Mouse (Mus musculus) hindbrain, embryonic 10.5 days (tissue): Measurements from ENCODE around the gene Sp2. TPM values are rescaled to one million over a fixed set of nuclear protein-coding genes. Genes with fewer than 3 reads are reported as not detected.

Experiments used
- DNase-seq: peaks from one replicate; pipeline ENCODE4 v3.0.0-alpha.2; 2017; ENCODE audit warnings: low spot score
- H3K27ac ChIP-seq: fragments of 300-500 bp; sonication (generic); 2 replicates; pipeline ENCODE4 v1.5.1; 2016; ENCODE audit warnings: mild to moderate bottlenecking, moderate library complexity
- H3K27me3 ChIP-seq: fragments of 300-500 bp; sonication (generic); 2 replicates; pipeline ENCODE4 v1.6.1; 2016; ENCODE audit warnings: mild to moderate bottlenecking; ENCODE audit not compliant: poor library complexity, insufficient read depth, severe bottlenecking
- H3K36me3 ChIP-seq: fragments of 300-500 bp; sonication (generic); 2 replicates; pipeline ENCODE4 v1.6.1; 2016; ENCODE audit warnings: mild to moderate bottlenecking, moderate library complexity
- H3K4me1 ChIP-seq: fragments of 300-500 bp; sonication (generic); replicated peaks from 2 replicates; pipeline ENCODE4 v1.6.1; 2016; ENCODE audit warnings: mild to moderate bottlenecking
- H3K4me3 ChIP-seq: fragments of 300-500 bp; sonication (generic); 2 replicates; pipeline ENCODE4 v1.5.1; 2016; ENCODE audit warnings: mild to moderate bottlenecking, moderate library complexity
- H3K9me3 ChIP-seq: fragments of 300-500 bp; sonication (generic); 2 replicates; pipeline ENCODE4 v1.6.1; 2016; ENCODE audit warnings: mild to moderate bottlenecking, moderate library complexity
- WGBS: fragments of 180-500 bp; shearing (Covaris S2); methylation state at CpG from one replicate; pipeline ENCODE4 v1.1.7; 2016; 5-methylcytosine and 5-hydroxymethylcytosine counted together
- polyA plus RNA-seq: library from polyadenylated mRNA; unstranded; fragments of >200 nt; fragmentation: Nextera tagmentation; extraction: Ambion mirVana; gene quantifications from 2 replicates; pipeline ENCODE4 v1.2.1, GENCODE M21; 2016

Gene Sp2
- polyA plus RNA-seq, 1 experiment from 2014 or later: 31.4 TPM

DNA sequence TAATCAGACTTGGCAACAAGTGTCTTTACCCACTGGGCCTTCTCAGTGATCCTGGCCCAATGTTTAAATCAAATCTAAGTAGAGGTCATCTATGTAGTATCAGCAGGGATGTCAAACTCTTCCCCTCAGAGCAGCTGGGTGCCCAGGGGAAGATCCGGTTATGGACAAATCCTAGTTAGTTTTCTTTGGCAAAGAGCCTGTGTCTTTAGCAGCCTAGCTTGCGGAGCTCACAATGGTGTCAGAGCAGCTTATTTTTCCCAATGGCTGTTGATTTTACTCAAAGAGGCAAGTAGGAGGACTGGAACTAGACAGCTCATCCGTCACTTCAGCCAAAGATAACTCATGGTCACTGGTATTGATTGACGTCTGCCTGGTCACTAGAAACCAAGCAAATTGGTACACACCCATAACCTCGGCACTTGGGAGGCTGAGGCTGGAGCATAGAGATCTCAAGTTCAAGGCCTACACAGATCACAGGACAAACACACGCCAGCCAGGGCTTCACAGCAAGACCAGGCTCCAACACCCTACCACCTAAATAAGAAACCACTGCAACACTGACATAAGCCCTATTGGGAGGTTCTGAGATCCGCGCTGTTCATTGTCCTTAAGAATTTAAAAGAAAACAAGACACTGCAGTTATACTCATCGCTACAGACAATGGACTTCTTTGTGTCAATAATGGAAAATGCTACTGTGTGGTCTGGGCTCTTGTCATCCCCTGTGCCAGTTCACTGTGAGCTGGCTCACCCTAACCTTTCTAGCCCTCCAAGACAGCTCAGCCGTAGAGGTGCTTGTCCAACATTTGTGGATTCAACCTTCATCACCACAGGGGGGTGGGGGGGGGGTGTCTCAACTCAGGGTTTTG lies 7.0 kb downstream of the Sp2 start:
- Histone ChIP-seq H3K9me3 (no peaks in the 10 kb centered on the region), H3K27me3 (no peaks in the 10 kb centered on the region), H3K4me3 (peak overlapping the region; percentile 89), H3K36me3 (peaks cover 13% of the 10 kb centered on the region), H3K4me1 (peaks cover 38% of the 10 kb centered on the region), H3K27ac (0 out of 2 replicates have a peak overlapping the region, but pooled peaks have one; percentile 100)
- no peak for DNase-seq
- WGBS: 82% methylated on average over 10 of the region's 10 CpGs

DNA sequence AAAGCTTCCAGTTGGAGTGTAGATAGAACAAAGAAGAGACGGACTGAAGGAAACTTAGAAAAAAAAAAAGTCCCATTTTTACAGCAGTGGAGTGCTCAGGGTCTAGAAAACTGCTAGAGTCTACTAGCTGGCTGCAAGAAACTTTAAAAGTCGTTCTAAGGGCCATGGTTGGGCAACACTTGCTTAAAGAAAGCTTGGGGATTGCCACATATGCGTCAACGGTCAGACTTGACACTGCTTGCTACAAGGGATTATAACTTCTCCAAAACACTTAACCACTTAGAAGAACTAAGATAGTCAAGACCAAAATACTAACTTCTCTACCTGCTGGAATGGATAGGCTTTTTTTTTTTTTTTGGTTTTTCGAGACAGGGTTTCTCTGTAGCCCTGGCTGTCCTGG lies 7.9 kb downstream of the Sp2 start:
- 89% methylated on average over 5 of the region's 5 CpGs for WGBS
- no peaks in the 10 kb centered on the region for H3K9me3 ChIP-seq
- H3K36me3 ChIP-seq: peaks cover 14% of the 10 kb centered on the region
- H3K4me3 ChIP-seq: no peak overlapping the region
- H3K27ac ChIP-seq: no peak overlapping the region
- no peak for DNase-seq
- no peaks in the 10 kb centered on the region for H3K27me3 ChIP-seq
- H3K4me1 ChIP-seq: peaks cover 41% of the 10 kb centered on the region

DNA sequence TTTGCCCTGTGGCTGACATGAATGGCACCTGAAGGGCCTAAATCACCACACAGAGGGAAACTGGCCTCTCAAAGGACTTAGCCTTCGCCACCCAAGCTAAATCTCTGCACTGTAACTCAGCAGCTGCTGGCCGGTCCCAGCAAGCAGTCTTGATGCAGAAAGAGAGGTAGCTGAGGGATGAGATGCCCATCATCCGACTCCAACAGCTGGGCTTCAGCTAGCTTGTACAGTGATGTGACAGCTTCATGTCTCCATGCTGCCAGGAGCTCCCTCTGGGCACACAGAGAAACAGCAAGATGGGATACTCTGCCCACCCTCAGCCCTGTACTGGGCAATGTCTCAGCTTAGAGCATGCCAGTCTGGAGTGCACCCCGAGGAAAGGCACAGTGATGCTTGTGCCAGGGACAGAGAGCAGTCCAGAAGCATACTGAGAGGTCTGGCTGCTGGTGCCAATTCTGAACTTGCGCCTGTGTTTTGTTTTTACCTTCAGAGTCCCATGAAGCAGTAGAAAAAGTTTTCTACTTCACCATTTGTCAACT lies 9.3 kb downstream of the Sp2 start:
- WGBS: 88% methylated on average over 5 of the region's 5 CpGs
- Histone ChIP-seq H3K27ac (no peak overlapping the region), H3K4me1 (peaks cover 43% of the 10 kb centered on the region), H3K36me3 (peaks cover 14% of the 10 kb centered on the region), H3K9me3 (no peaks in the 10 kb centered on the region), H3K4me3 (no peak overlapping the region), H3K27me3 (no peaks in the 10 kb centered on the region)
- no peak for DNase-seq

DNA sequence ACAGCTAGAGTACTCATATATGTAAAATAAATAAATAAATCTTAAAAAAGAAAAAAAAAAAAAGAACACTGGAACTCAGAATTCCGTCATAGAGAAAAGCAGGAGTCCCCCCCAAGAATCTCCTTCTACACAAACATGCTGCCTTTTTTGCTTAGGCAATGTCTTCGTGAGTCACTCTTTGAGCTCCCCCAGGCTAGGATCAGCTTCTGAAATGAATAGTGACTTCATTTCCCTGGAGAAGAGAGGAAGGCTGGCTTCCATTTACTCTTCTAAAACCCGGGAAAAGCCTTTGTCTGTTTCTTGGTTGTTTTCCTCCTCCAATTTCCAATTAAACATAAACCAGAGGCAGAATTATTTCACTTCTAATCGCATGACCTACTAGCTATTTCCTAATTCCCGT lies 9.9 kb downstream of the Sp2 start:
- H3K4me1 ChIP-seq: peaks cover 40% of the 10 kb centered on the region
- no peaks in the 10 kb centered on the region for H3K27me3 ChIP-seq
- H3K36me3 ChIP-seq: peaks cover 14% of the 10 kb centered on the region
- H3K9me3 ChIP-seq: no peaks in the 10 kb centered on the region
- no peak for DNase-seq
- H3K27ac ChIP-seq: no peak overlapping the region
- 83% methylated on average over 5 of the region's 5 CpGs for WGBS
- H3K4me3 ChIP-seq: no peak overlapping the region

DNA sequence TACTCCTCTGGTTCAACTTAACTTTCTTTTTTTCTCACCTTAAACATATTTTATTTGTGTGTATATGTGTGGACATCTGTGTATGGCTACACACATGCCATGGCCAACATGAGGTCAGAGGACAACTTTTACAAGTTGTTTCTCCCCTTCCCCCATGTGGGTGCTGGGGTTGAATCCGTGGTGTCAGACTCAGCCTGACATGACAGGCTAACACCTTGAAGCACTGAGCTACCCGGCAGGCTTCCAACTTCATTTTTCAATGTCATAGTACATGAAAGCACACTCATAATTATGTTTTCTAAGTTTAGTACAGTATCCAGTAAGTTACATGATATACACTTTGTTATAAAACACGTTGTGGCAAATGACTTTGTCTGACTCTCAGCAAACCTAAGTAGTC lies 12.4 kb downstream of the Sp2 start:
- Histone ChIP-seq H3K9me3 (no peaks in the 10 kb centered on the region), H3K4me3 (no peak overlapping the region), H3K27me3 (no peaks in the 10 kb centered on the region), H3K4me1 (peaks cover 29% of the 10 kb centered on the region), H3K27ac (no peak overlapping the region), H3K36me3 (peaks cover 19% of the 10 kb centered on the region)
- 88% methylated on average over 3 of the region's 3 CpGs for WGBS
- no peak for DNase-seq

DNA sequence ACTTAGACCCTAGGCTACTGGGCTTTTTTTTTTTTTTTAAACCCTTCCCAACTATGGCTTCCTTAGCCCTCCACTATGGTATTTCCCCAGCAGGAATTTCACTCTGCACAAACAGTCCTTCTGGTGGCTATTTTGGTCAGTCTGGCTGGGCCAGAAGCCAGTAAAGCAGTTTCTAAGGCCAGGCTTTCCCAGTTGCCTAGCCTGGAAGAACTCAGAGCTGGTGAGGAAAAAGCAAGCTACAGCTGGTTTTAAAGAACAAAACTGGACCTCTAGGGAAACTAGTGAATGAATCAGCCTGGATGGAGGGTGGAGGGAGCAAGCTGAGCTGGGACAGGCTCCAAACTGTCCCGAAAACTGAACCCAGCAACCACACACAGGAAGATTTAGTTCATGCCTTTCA lies 13.0 kb downstream of the Sp2 start:
- WGBS: 75% methylated on average over 1 of the region's 1 CpGs
- no peaks in the 10 kb centered on the region for H3K9me3 ChIP-seq
- H3K4me1 ChIP-seq: peaks cover 27% of the 10 kb centered on the region
- peaks cover 22% of the 10 kb centered on the region for H3K36me3 ChIP-seq
- no peak overlapping the region for H3K4me3 ChIP-seq
- no peak for DNase-seq
- no peak overlapping the region for H3K27ac ChIP-seq
- H3K27me3 ChIP-seq: no peaks in the 10 kb centered on the region

DNA sequence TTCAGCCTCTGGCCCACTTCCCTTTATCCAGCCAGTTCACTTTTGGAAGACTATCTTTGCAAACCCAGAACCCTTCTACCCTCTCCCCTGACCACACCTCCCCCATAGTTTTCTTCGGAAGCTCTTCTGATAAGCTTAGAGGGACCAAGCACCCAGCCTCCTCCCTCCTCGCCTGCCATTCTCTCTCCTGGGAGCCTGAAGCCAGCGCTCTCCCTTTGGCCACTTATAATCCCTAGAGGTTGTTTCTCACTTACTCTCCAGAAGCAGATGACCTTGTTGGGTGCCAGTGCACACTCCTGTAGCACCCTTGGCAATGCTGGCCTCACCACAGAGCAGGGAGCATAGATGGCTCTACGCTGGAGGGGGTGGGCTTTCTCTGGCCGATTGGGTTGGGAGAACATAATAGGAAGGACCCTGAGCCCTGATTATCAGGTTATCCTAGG lies 13.5 kb downstream of the Sp2 start:
- Histone ChIP-seq H3K27ac (no peak overlapping the region), H3K9me3 (no peaks in the 10 kb centered on the region), H3K27me3 (no peaks in the 10 kb centered on the region), H3K4me1 (peaks cover 27% of the 10 kb centered on the region), H3K4me3 (no peak overlapping the region), H3K36me3 (peaks cover 26% of the 10 kb centered on the region)
- DNase-seq: no peak
- WGBS: 80% methylated on average over 5 of the region's 5 CpGs

DNA sequence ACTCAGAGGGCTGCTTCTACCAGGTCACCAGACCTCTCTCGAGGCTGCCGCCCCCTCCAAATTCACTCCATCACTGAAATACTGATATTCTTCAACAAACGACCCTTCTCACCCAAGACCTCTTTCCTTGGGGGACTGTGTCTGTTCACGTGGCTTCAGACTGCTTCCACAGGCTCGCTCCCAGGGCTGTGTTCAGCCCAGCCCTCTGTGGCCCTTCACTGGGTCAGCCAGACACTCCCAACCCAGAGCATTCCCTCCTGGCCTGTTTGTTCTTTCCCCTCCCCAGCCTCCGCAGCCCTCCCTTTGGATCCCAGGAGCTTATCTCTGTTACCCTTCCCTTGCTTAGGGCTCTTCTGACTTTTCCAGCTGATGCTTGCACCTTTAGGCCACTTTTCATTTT lies 14.3 kb downstream of the Sp2 start:
- Histone ChIP-seq H3K27me3 (no peaks in the 10 kb centered on the region), H3K4me1 (peaks cover 27% of the 10 kb centered on the region), H3K4me3 (no peak overlapping the region), H3K27ac (no peak overlapping the region), H3K36me3 (peaks cover 19% of the 10 kb centered on the region), H3K9me3 (no peaks in the 10 kb centered on the region)
- no peak for DNase-seq
- 71% methylated on average over 6 of the region's 6 CpGs for WGBS

DNA sequence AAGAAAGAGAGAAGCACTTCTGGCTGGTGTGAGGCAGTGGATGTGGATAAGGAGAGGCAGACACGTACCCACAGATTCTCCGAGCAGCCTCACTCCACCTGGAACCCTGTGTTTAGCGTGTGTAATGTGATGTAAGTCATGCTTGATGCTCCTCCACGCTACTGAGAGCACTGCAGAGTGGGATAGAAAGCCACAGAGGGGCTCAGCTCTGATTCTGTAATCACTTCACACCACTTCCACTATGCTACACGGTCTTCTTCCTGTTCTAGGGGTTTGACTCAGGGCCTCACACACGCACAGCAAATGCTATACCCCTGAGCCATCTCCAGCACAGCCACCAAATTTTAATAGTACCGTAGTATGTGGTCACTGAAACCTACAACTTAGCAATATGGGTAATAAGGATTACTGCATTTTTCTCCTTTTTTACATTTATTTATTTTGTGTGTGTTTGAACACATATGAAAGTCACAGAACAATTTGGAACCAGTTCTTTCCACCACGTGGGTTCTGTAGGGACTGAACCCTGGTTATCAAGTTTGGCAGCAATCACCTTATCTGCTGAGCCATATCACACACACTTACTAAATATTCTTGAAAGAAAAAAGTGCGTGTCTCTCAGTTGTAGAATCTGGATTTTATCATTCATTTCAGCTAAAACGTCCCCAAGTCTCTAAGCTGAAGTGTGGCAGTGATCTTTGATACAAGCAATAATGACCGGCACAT lies 15.1 kb downstream of the Sp2 start:
- no peaks in the 10 kb centered on the region for H3K9me3 ChIP-seq
- peaks cover 30% of the 10 kb centered on the region for H3K4me1 ChIP-seq
- 89% methylated on average over 11 of the region's 11 CpGs for WGBS
- H3K27ac ChIP-seq: peak overlapping the region; percentile 35; the same call in 1 of the 2 replicates
- H3K36me3 ChIP-seq: peaks cover 24% of the 10 kb centered on the region
- H3K27me3 ChIP-seq: no peaks in the 10 kb centered on the region
- no peak overlapping the region for H3K4me3 ChIP-seq
- no peak for DNase-seq

DNA sequence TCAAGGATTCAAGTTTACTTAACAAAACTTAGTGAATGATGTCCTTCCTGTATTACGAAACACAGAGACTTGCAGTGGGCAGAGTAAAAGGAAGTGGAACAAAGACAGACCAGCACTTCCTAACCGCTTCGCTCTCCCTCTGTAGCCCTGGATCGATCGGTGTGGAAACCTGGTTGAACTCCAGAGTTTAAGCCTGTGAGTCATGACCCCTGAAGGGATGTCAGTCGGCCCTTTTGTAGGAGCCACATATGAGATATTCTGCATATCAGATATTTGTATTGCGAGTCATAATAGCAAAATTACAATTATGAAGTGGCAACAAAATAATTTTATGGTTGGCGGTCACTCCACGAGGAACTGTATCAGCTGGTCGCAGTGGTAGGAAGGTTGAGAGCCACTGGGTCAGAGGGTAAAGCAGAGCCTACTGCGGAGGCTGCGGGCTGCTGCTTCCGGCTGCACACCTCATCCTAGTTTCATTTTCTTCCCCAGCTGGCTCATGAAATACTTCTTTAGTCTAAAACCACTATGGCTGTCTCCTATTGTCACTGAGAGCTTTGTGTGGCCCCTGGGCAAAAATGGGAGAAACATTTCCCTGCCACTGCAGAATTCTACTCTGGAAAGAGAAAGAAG lies 15.7 kb downstream of the Sp2 start:
- Histone ChIP-seq H3K27me3 (no peaks in the 10 kb centered on the region), H3K36me3 (peaks cover 30% of the 10 kb centered on the region), H3K4me3 (no peak overlapping the region), H3K9me3 (no peaks in the 10 kb centered on the region), H3K27ac (0 out of 2 replicates have a peak overlapping the region, but pooled peaks have one; percentile 35), H3K4me1 (peaks cover 30% of the 10 kb centered on the region; the same call in 1 of the 2 replicates)
- 90% methylated on average over 13 of the region's 13 CpGs for WGBS
- DNase-seq: no peak

DNA sequence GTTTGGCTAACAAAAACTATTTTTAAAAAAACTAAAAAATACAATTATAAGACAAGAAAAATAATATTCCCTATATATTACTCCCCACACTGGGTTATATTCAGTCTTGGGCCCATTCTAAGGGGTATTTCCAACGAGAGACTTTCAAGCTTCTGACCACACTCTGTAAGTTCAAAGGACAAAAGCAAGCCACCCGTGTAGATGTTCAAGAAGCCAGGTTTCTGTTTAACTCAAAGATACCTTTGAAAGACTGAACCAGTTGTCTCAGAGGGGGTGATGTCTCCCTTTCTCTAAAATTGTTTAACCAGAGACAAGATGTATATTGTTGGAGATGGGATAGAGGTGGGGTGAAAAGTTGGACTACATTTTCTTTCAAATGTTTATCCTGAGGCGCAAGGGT lies 16.6 kb downstream of the Sp2 start:
- 91% methylated on average over 3 of the region's 3 CpGs for WGBS

DNA sequence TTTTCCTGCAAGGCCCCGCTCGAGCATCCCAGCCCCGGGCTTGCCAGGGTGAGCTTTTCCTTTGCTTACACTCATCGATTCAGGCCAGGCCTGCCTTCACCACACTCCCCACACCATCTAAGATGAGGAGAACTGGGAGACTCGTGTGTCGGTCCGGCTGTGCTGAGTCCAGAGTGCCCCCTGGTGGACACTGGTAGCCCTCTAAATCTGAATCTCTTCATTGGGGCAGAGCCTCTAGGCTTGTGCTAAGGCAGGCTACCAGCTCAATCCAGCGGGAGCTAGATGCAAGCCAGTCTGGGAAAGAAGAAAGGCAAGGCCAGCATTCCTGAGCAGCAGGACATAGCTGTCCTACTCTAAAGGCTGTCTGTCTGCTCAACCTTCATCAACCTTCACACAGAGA lies 19.2 kb downstream of the Sp2 start:
- Histone ChIP-seq H3K4me1 (peaks cover 17% of the 10 kb centered on the region; the same call in 1 of the 2 replicates), H3K27ac (no peak overlapping the region; the same call in 1 of the 2 replicates), H3K27me3 (no peaks in the 10 kb centered on the region), H3K9me3 (no peaks in the 10 kb centered on the region), H3K36me3 (peaks cover 60% of the 10 kb centered on the region), H3K4me3 (no peak overlapping the region)
- WGBS: 23% methylated on average over 8 of the region's 8 CpGs
- peak; percentile 86 for DNase-seq

More for the DNA sequence above, 16.6 kb downstream of the Sp2 start:
- Histone ChIP-seq H3K4me3 (no peak overlapping the region), H3K27me3 (no peaks in the 10 kb centered on the region), H3K27ac (no peak overlapping the region), H3K9me3 (no peaks in the 10 kb centered on the region), H3K36me3 (peaks cover 39% of the 10 kb centered on the region), H3K4me1 (peaks cover 30% of the 10 kb centered on the region; the same call in 1 of the 2 replicates)
- DNase-seq: no peak
